Mouse (Mus musculus) spleen, adult 2 months (tissue): ENCODE data around the gene Rpsa. TPM values are rescaled to one million over a fixed set of nuclear protein-coding genes. Genes with fewer than 3 reads are reported as not detected.

ENCODE experiments used
- DNase-seq, 2 experiments: peaks; one replicate each; pipeline versions ENCODE4 v3.0.0 to v3.0.0-alpha.2; 2012 to 2021; ENCODE audit warnings: low spot score in 2 of 2, low read depth in 1 of 2
- H3K27ac ChIP-seq: fragments of 200-500 bp; 2 replicates; pipeline ENCODE4 v1.5.1; 2012; ENCODE audit warnings: low read length, inconsistent platforms; ENCODE audit not compliant: insufficient read depth
- H3K27me3 ChIP-seq: fragments of 200-500 bp; 2 replicates; pipeline ENCODE4 v1.6.1; 2012; ENCODE audit warnings: mild to moderate bottlenecking, moderate library complexity, low read length, inconsistent platforms; ENCODE audit not compliant: control insufficient read depth, insufficient read depth
- H3K36me3 ChIP-seq: fragments of 200-500 bp; 2 replicates; pipeline ENCODE4 v1.6.1; 2012; ENCODE audit warnings: mild to moderate bottlenecking, low read length, inconsistent platforms; ENCODE audit not compliant: control insufficient read depth, insufficient read depth
- H3K4me1 ChIP-seq: fragments of 200-500 bp; 2 replicates; pipeline ENCODE4 v1.6.1; 2011; ENCODE audit warnings: inconsistent platforms; ENCODE audit not compliant: control insufficient read depth, insufficient read depth, insufficient read length
- H3K4me3 ChIP-seq: fragments of 200-500 bp; 2 replicates; pipeline ENCODE4 v1.5.1; 2011; ENCODE audit warnings: mild to moderate bottlenecking, inconsistent platforms; ENCODE audit not compliant: insufficient read depth, insufficient read length; ENCODE audit errors: extremely low read depth
- CTCF ChIP-seq: fragments of 200-500 bp; IDR thresholded peaks from 2 replicates; pipeline ENCODE4 v1.5.1; 2011; ENCODE audit warnings: mild to moderate bottlenecking, inconsistent platforms; ENCODE audit not compliant: insufficient read depth, insufficient read length, insufficient replicate concordance; ENCODE audit errors: extremely low read depth
- POLR2A ChIP-seq: fragments of 200-500 bp; IDR thresholded peaks from 2 replicates; pipeline ENCODE4 v1.6.1; 2011; ENCODE audit warnings: low read depth, low read length, inconsistent platforms
- WGBS: fragments of 180-500 bp; shearing (Covaris S2); methylation state at CpG from one replicate; pipeline ENCODE4 v1.1.7; 2018; 5-methylcytosine and 5-hydroxymethylcytosine counted together
- polyA plus RNA-seq: library from polyadenylated mRNA; depleted of rRNA; stranded (reverse); fragments of >200 nt; gene quantifications from 2 replicates; pipeline ENCODE4 v1.2.3, GENCODE M21; 2012

The Rpsa gene
- polyA plus RNA-seq, 1 experiment, result 2,660 TPM

GRCm38 (mm10) chr9:120134529-120135160 is 7.2 kb downstream of the Rpsa start:
- 92% methylated on average over 13 of the region's 13 CpGs for WGBS
- H3K4me3 ChIP-seq, result no peak overlapping the region
- TF ChIP-seq POLR2A (no peak), CTCF (no peak)

GRCm38 (mm10) chr9:120135454-120135853 is 8.0 kb downstream of the Rpsa start:
- WGBS, result 95% methylated on average over 11 of the region's 11 CpGs
- Histone ChIP-seq H3K4me3 (no peak overlapping the region), H3K4me1 (no peaks in the 10 kb centered on the region), H3K27ac (no peak overlapping the region), H3K36me3 (peaks cover 17% of the 10 kb centered on the region), H3K27me3 (no peaks in the 10 kb centered on the region)
- TF ChIP-seq CTCF (no peak), POLR2A (no peak)
- DNase-seq, result no peak

More at GRCm38 (mm10) chr9:120134529-120135160, 7.2 kb downstream of the Rpsa start:
- Histone ChIP-seq H3K27me3 (no peaks in the 10 kb centered on the region), H3K4me1 (no peaks in the 10 kb centered on the region; the same call in 1 of the 2 replicates), H3K27ac (no peak overlapping the region), H3K36me3 (peaks cover 23% of the 10 kb centered on the region)
- no peak for DNase-seq

GRCm38 (mm10) chr9:120140652-120141051 is 13.2 kb downstream of the Rpsa start:
- no peak overlapping the region for H3K27ac ChIP-seq
- H3K4me3 ChIP-seq, result no peak overlapping the region
- DNase-seq, result peak; percentile 39 to 66
- no peaks in the 10 kb centered on the region for H3K36me3 ChIP-seq
- H3K4me1 ChIP-seq, result no peaks in the 10 kb centered on the region
- 9% methylated on average over 4 of the region's 4 CpGs for WGBS
- H3K27me3 ChIP-seq, result no peaks in the 10 kb centered on the region
- peak; percentile 61; the same call in 1 of the 2 replicates for TF ChIP-seq CTCF
- TF ChIP-seq POLR2A, result no peak

GRCm38 (mm10) chr9:120144474-120144873 is 17.0 kb downstream of the Rpsa start:
- H3K27ac ChIP-seq, result no peak overlapping the region
- H3K36me3 ChIP-seq, result no peaks in the 10 kb centered on the region
- 91% methylated on average over 13 of the region's 13 CpGs for WGBS
- no peaks in the 10 kb centered on the region for H3K27me3 ChIP-seq
- TF ChIP-seq POLR2A, result no peak
- no peak for TF ChIP-seq CTCF
- no peak for DNase-seq
- H3K4me3 ChIP-seq, result no peak overlapping the region
- no peaks in the 10 kb centered on the region for H3K4me1 ChIP-seq

GRCm38 (mm10) chr9:120149222-120149828 is 21.8 kb downstream of the Rpsa start, which contains the start of gene Mobp:
TSS of gene Mobp (plus strand) at chr9:120149707.
- no peaks in the 10 kb centered on the region for H3K4me1 ChIP-seq
- no peak within 1 kb of the TSS for H3K4me3 ChIP-seq
- 86% methylated on average over 11 of the region's 11 CpGs for WGBS
- no peak for DNase-seq
- no peak within 1 kb of the TSS for H3K27ac ChIP-seq
- TF ChIP-seq POLR2A (no peak), CTCF (no peak)
- H3K27me3 ChIP-seq, result no peaks in the 10 kb centered on the region
- no peaks in the 10 kb centered on the region for H3K36me3 ChIP-seq

GRCm38 (mm10) chr9:120151152-120151551 is 23.7 kb downstream of the Rpsa start:
- no peaks in the 10 kb centered on the region for H3K27me3 ChIP-seq
- DNase-seq, result no peak
- no peak overlapping the region for H3K4me3 ChIP-seq
- no peaks in the 10 kb centered on the region for H3K4me1 ChIP-seq
- no peaks in the 10 kb centered on the region for H3K36me3 ChIP-seq
- WGBS, result 79% methylated on average over 5 of the region's 5 CpGs
- no peak overlapping the region for H3K27ac ChIP-seq
- no peak for TF ChIP-seq POLR2A
- TF ChIP-seq CTCF, result no peak

GRCm38 (mm10) chr9:120151906-120152399 is 24.5 kb downstream of the Rpsa start:
- WGBS, result 76% methylated on average over 12 of the region's 12 CpGs

More at GRCm38 (mm10) chr9:120151906-120152399, 24.5 kb downstream of the Rpsa start:
- Histone ChIP-seq H3K36me3 (no peaks in the 10 kb centered on the region), H3K27ac (no peak overlapping the region), H3K4me1 (no peaks in the 10 kb centered on the region), H3K4me3 (no peak overlapping the region), H3K27me3 (no peaks in the 10 kb centered on the region)
- TF ChIP-seq POLR2A (no peak), CTCF (no peak)
- no peak for DNase-seq
